Mouse (Mus musculus) lung, adult 2 months (tissue): ENCODE measurements at regions not wholly inside any gene's neighbourhood (a gene's known extent, or its start where the extent isn't known, plus 50 kb on each side); places are given as distances from the start of the nearest gene placed in this dataset.

Experiments
- CTCF ChIP-seq: fragments of 200-500 bp; IDR thresholded peaks from 2 replicates; pipeline ENCODE4 v1.5.1; 2011; ENCODE audit warnings: mild to moderate bottlenecking, low read length, control low read depth; ENCODE audit not compliant: insufficient read depth
- POLR2A ChIP-seq: fragments of 200-500 bp; IDR thresholded peaks from 2 replicates; pipeline ENCODE4 v1.6.1; 2011; ENCODE audit warnings: low read depth, mild to moderate bottlenecking, control low read depth, low read length, borderline replicate concordance; ENCODE audit errors: extremely low read depth

DNA sequence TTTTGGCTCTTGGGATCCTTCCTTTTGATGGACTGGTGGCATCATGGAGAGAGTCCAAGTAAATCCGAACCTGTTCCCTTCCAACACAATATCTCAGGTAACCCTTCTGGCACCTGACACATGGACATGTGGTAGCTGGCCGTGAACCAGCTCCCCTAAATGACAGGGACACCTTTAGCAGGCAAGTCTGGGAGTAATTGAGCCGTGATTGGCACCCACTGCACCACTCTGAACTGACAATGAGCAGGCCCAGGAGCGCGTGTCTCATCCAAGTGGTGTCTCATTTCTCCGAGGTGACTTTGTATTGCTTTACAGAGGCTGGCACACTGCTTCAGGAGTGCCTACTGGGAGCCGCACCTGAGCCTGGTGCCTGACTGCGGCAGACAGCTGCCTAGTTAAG is 203.5 kb downstream of the Snx10 start:
- TF ChIP-seq CTCF (no peak), POLR2A (no peak)
